Comparison of ENCODE assay signal across 8 mouse cellular contexts in the genomic region with DNA sequence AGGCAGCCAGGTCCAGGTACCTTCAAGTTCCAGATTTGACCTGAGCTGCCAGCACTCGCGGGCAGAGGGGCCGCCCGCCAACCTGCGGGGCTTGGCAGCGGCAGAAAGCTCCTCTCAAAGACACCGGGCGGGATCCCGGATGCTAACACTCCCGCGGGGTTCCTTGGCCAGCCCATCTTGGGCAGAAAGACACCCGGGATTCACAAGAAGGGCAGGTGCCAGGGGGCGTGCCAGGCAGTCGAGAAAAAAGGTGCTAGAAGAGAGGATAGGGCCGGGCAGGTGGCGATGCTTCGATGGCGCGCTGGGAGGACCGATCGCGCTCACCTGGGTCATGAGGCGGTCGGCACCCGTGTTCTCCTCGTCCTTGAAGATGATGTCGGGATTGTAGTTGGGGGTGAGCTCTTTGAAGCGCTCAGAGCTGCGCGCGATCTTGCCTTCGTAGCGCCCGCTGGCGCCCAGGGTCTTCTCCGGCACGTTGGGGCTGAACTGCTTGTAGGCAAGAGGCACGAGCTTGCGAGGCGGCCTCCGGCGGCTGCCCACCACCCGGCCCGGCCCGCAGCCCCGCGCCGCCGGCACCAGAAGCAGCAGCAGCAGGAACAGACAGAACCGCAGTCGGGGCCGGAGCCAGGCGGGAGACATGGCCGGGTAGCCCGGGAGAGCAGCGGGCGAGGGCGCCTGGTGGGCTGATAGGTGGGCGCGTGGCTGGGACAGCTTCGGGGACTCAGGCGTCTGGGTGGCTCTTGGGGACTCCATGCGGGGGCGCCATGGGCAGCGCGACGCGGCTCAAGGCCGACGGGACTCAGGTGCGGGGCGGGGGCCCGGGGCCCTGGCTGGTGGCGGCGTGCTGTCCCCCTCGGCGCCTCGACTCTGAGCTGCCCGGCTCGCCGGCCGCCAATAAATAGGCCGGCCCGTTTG. TPM values are rescaled to one million over a fixed set of nuclear protein-coding genes. Genes with fewer than 3 reads are reported as not detected.
A peak's percentile ranks its signal among the peaks of the same experiment; 100 is the strongest.
DNase-seq lines count a peak whose midpoint lies in the region; ATAC-seq and TF ChIP-seq lines count a peak whose summit lies in the region.

No protein-coding gene starts in this region.

- no peaks in the 10 kb centered on the region for H3K9me3 ChIP-seq in forebrain, embryonic 11.5 days (ENCODE audit: control insufficient read depth, low read length)
- H3K9me3 ChIP-seq in kidney, postnatal 0 days (replicated peaks; ENCODE audit: low read length), result no peaks in the 10 kb centered on the region
- no peaks in the 10 kb centered on the region for H3K9me3 ChIP-seq in neural tube, embryonic 11.5 days (ENCODE audit: control insufficient read depth, low read length)

- H3K4me2 ChIP-seq in forebrain, embryonic 11.5 days (ENCODE audit: low read depth, low read length, severe bottlenecking), result peak overlapping the region; percentile 48
- peak overlapping the region; percentile 63 for H3K4me2 ChIP-seq in kidney, postnatal 0 days (ENCODE audit: low read length)
- H3K4me2 ChIP-seq in neural tube, embryonic 11.5 days (ENCODE audit: low read depth), result peak overlapping the region; percentile 51

- H3K9ac ChIP-seq in forebrain, embryonic 11.5 days (ENCODE audit: low read length), result no peak overlapping the region
- peak overlapping the region; percentile 45 for H3K9ac ChIP-seq in kidney, postnatal 0 days (ENCODE audit: low read depth, low read length)
- H3K9ac ChIP-seq in neural tube, embryonic 11.5 days (ENCODE audit: low read length), result no peak overlapping the region

- peaks cover 76% of the 10 kb centered on the region for H3K27me3 ChIP-seq in forebrain, embryonic 11.5 days (ENCODE audit: control insufficient read depth, insufficient read depth, low read length)
- peaks cover 78% of the 10 kb centered on the region for H3K27me3 ChIP-seq in kidney, postnatal 0 days (ENCODE audit: insufficient read depth, low read length)
- peaks cover 85% of the 10 kb centered on the region for H3K27me3 ChIP-seq in neural tube, embryonic 11.5 days (ENCODE audit: control insufficient read depth, insufficient read depth, low read length)

- ATAC-seq in forebrain, embryonic 11.5 days (replicated peaks; ENCODE audit: low FRiP score), result no peak
- no peak for ATAC-seq in kidney, postnatal 0 days (replicated peaks; ENCODE audit: low FRiP score, low read depth)
- ATAC-seq in neural tube, embryonic 11.5 days (ENCODE audit: insufficient read depth, low FRiP score, low TSS enrichment), result no peak

- no peak overlapping the region for H3K27ac ChIP-seq in layer of hippocampus, adult 2 months
- H3K27ac ChIP-seq in forebrain, embryonic 11.5 days (ENCODE audit: low read depth, low read length), result no peak overlapping the region
- H3K27ac ChIP-seq in kidney, postnatal 0 days, result peak overlapping the region; percentile 60
- H3K27ac ChIP-seq in neural tube, embryonic 11.5 days (ENCODE audit: low read depth, low read length), result no peak overlapping the region

- peak overlapping the region; percentile 26 for H3K4me3 ChIP-seq in layer of hippocampus, adult 2 months
- peak overlapping the region; percentile 27 for H3K4me3 ChIP-seq in forebrain, embryonic 11.5 days (ENCODE audit: low read depth, low read length)
- peak overlapping the region; percentile 42 for H3K4me3 ChIP-seq in kidney, postnatal 0 days (replicated peaks; ENCODE audit: low read depth, low read length)
- peak overlapping the region; percentile 31 for H3K4me3 ChIP-seq in neural tube, embryonic 11.5 days (ENCODE audit: low read depth, low read length)

- peaks cover 17% of the 10 kb centered on the region for H3K4me1 ChIP-seq in forebrain, embryonic 11.5 days (replicated peaks; ENCODE audit: control insufficient read depth, insufficient read depth, low read length)
- peaks cover 17% of the 10 kb centered on the region; the same call in 1 of the 2 replicates for H3K4me1 ChIP-seq in kidney, postnatal 0 days (replicated peaks; ENCODE audit: insufficient read depth, low read length)
- H3K4me1 ChIP-seq in neural tube, embryonic 11.5 days (ENCODE audit: control insufficient read depth, insufficient read depth, low read length), result peaks cover 10% of the 10 kb centered on the region; the same call in 1 of the 2 replicates

- H3K36me3 ChIP-seq in forebrain, embryonic 11.5 days (ENCODE audit: control insufficient read depth, insufficient read depth, low read length), result no peaks in the 10 kb centered on the region
- H3K36me3 ChIP-seq in kidney, postnatal 0 days (ENCODE audit: insufficient read depth, low read length), result no peaks in the 10 kb centered on the region
- no peaks in the 10 kb centered on the region for H3K36me3 ChIP-seq in neural tube, embryonic 11.5 days (ENCODE audit: control insufficient read depth, insufficient read depth, low read length)

- no peak for DNase-seq in layer of hippocampus, adult 2 months (ENCODE audit: low spot score in 2 of 2)
- DNase-seq in layer of hippocampus, adult 11-12 months (ENCODE audit: low spot score), result no peak
- DNase-seq in forebrain, embryonic 11.5 days (ENCODE audit: low spot score), result peak; percentile 58
- no peak for DNase-seq in kidney, postnatal 0 days (ENCODE audit: low spot score)
- DNase-seq in neural tube, embryonic 11.5 days (ENCODE audit: low spot score), result peak; percentile 50
- DNase-seq in spleen, postnatal 10 days (ENCODE audit: low spot score in 2 of 2), result no peak
- DNase-seq in adipocyte (ENCODE audit: low spot score), result no peak
- DNase-seq in ovary, adult 18-20 months (ENCODE audit: low spot score), result no peak

- TF ChIP-seq CTCF in layer of hippocampus, adult 2 months (conservative IDR thresholded peaks at IDR 0.05), result no peak
- TF ChIP-seq CTCF in kidney, postnatal 0 days (IDR thresholded peaks at IDR 0.05; ENCODE audit: low read depth), result no peak

- whole genome bisulfite sequencing in forebrain, embryonic 11.5 days, result 2% methylated on average over 81 of the region's 84 CpGs
- WGBS in kidney, postnatal 0 days, result 2% methylated on average over 83 of the region's 84 CpGs
- under 1% methylated on average over 63 of the region's 84 CpGs for WGBS in neural tube, embryonic 11.5 days

RNA-seq across cellular contexts. Expression of gene Ihh, which starts 0.6 kb away (rescaled TPM):
- total RNA-seq in layer of hippocampus, adult 2 months (2021), result under 1 TPM; 0.23 to 0.27 TPM
- polyA plus RNA-seq in forebrain, embryonic 11.5 days (2014; fragmentation: Nextera tagmentation; extraction: Ambion mirVana), result 0.07 and 0.35 TPM in 2 replicates
- 6.3 and 6.9 TPM in 2 replicates for polyA plus RNA-seq in kidney, postnatal 0 days (2015; fragmentation: Nextera tagmentation; extraction: Ambion mirVana)
- polyA plus RNA-seq in neural tube, embryonic 11.5 days (2014; fragmentation: Nextera tagmentation; extraction: Ambion mirVana), result not detected in 2 replicates

RNA-seq across cellular contexts. Expression of gene Cfap65, which starts 15.4 kb away (rescaled TPM):
- total RNA-seq in layer of hippocampus, adult 2 months (2021), result 1 to 10 TPM; 2.4 to 2.7 TPM
- 0.11 and 0.25 TPM in 2 replicates for polyA plus RNA-seq in forebrain, embryonic 11.5 days (2014; fragmentation: Nextera tagmentation; extraction: Ambion mirVana)
- polyA plus RNA-seq in kidney, postnatal 0 days (2015; fragmentation: Nextera tagmentation; extraction: Ambion mirVana), result 0.08 TPM in 2 replicates
- 0.08 TPM in 1 of 2 replicates, not detected in the other for polyA plus RNA-seq in neural tube, embryonic 11.5 days (2014; fragmentation: Nextera tagmentation; extraction: Ambion mirVana)

RNA-seq across cellular contexts. Expression of gene Cryba2, which starts 57.9 kb away (rescaled TPM):
- total RNA-seq in layer of hippocampus, adult 2 months (2021), result not detected
- not detected in 2 replicates for polyA plus RNA-seq in forebrain, embryonic 11.5 days (2014; fragmentation: Nextera tagmentation; extraction: Ambion mirVana)
- not detected in 2 replicates for polyA plus RNA-seq in kidney, postnatal 0 days (2015; fragmentation: Nextera tagmentation; extraction: Ambion mirVana)
- not detected in 2 replicates for polyA plus RNA-seq in neural tube, embryonic 11.5 days (2014; fragmentation: Nextera tagmentation; extraction: Ambion mirVana)

Comparison
In these comparisons a context has a peak if more than half of its experiments do, and no peak if none do; other contexts are left out.
1. DNase-seq: peak in forebrain, embryonic 11.5 days (single experiment) and neural tube, embryonic 11.5 days (single experiment); none in layer of hippocampus, adult 2 months (0 of 2), layer of hippocampus, adult 11-12 months (single experiment), kidney, postnatal 0 days (single experiment), spleen, postnatal 10 days (0 of 2), adipocyte (single experiment) and ovary, adult 18-20 months (single experiment).
2. Peak in every context shown above with its lines, with median percentiles within 50 percentile points of each other: H3K4me3 ChIP-seq and H3K4me2 ChIP-seq.